Mouse (Mus musculus): ENCODE results near the gene Cd84.

The Cd84 gene

DNA sequence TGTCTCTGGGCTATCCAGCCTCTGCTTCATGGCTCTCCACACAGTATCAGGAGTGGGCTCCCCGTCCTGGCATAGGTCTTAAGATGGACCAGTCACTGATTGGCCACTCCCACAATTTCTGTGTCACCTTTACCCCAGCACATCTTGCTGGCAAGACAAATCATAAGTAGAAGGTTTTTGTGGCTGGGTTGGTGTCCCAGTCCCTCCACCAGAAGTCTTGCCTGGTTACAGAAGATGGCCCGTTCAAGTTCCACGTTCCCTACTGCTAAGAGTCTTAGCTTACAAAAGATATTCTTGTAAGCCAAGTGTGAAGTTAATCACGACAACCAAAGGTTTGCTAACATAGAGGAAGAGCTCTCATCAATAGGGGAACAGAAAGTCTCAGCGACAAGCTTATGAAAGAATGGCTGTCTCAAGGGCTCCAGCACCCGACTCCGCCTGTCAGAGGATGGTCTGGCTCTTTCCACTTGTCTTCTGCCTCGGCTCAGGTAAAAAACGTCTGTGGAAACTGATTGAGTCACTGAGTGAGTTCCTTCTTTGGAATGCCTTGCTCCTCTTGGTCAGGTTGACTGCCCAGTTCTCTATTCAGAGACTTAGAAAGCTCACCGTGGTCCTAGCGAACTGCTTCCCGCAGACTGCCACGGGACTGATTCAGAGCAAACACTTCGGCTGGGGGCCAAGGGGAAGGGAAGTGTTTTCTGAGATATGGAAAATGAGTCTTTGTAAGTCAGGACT lies 78.0 kb downstream of the Cd84 start, which contains the start of gene Slamf6:
Slamf6 (plus strand) TSS at position 211 of the 735 bp plus-strand sequence.
- DNase-seq (ENCODE audit: low spot score in 2 of 2): peak; percentile 9 to 26

DNA sequence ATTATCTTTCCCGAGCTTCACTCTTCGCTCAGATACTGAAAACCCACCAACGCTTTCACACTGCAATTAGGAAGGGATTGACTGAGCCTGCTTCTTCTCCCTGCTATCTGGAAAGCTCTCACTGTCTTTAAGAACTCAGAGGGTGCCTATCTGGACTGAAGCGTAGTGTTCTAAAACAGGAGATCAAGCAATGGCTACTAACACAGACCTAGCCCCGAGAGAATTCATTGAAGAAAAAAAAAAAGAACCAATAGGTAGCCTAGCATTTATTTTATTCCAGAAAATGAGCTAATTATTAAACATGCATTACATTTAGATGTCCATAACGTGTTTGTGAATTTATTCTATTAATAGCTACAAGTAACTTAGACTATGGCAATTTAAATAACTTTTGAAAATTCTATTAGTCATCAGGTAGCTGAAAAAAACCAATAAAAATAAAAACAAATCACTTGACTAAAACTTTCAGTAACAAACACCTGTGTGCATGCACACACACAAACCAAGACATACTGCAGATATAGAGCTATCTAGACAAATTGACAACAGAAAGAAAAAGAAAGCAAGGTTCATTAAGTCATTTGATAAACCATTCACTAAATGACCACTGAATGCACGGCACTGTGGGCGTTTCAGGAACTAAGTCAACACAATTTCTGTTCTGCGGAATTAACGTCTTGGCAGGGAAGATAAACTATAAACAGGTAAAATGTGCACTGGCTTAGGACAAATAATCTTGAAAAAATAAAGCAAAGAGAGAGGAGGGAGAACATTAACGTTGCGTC lies 78.8 kb downstream of the Cd84 start:
- no peak for DNase-seq (ENCODE audit: low spot score in 2 of 2)

DNA sequence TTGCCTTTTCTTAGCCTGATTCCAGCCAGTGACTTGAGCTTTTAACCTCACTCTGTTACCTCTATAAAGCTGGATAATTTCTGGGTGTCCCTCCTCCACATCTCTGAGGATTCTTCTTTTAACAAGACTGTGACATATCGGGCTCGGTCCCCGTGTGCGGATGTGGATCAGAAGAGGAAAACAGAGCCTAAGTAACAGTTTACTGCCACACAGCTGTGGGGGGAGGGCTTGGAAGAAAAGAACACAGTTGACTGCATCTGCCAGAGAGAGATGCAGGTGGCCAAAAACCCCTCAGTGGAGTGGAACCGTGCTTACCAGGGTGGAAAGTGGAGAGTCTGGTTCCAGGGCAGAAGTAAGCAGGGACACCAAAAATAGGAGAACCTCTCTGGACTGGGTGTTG lies 79.7 kb downstream of the Cd84 start:
- DNase-seq (ENCODE audit: low spot score in 2 of 2): peak; percentile 11 to 16

- no peak for DNase-seq (ENCODE audit: low spot score in 2 of 2)
Measured at GRCm38 (mm10) chr1:171919901-171920510, 80.5 kb downstream of the Cd84 start.

GRCm38 (mm10) chr1:171920989-171921621 lies 81.6 kb downstream of the Cd84 start:
- DNase-seq (ENCODE audit: low spot score in 2 of 2): peak in 1 of 2 experiments; percentile 12

- DNase-seq (ENCODE audit: low spot score in 2 of 2): no peak
Measured at GRCm38 (mm10) chr1:171921641-171922040, 82.1 kb downstream of the Cd84 start.

DNA sequence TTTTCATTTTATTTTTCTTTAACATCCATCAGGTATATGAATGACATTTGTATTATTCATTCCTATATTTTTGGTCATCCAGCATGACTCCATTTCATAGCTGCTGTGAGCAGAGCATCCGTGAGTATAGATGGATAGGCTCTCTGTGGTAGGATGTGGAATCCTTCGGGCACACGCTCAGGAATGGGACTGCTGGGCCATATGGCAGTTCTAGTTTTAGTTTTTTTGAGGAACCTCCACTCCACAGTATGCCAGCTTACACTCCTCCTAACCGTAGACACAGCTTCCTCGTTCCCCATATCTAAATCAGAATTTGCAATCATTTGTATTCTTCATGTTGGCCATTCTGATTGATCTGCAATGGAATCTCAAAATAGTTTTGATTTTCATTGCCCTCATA lies 83.3 kb downstream of the Cd84 start:
- no peak for DNase-seq (ENCODE audit: low spot score in 2 of 2)

- no peak for DNase-seq (ENCODE audit: low spot score in 2 of 2)
Measured at GRCm38 (mm10) chr1:171924900-171925299, 85.4 kb downstream of the Cd84 start.

- no peak for DNase-seq (ENCODE audit: low spot score in 2 of 2)
Measured at GRCm38 (mm10) chr1:171933851-171934250, 94.4 kb downstream of the Cd84 start.

DNA sequence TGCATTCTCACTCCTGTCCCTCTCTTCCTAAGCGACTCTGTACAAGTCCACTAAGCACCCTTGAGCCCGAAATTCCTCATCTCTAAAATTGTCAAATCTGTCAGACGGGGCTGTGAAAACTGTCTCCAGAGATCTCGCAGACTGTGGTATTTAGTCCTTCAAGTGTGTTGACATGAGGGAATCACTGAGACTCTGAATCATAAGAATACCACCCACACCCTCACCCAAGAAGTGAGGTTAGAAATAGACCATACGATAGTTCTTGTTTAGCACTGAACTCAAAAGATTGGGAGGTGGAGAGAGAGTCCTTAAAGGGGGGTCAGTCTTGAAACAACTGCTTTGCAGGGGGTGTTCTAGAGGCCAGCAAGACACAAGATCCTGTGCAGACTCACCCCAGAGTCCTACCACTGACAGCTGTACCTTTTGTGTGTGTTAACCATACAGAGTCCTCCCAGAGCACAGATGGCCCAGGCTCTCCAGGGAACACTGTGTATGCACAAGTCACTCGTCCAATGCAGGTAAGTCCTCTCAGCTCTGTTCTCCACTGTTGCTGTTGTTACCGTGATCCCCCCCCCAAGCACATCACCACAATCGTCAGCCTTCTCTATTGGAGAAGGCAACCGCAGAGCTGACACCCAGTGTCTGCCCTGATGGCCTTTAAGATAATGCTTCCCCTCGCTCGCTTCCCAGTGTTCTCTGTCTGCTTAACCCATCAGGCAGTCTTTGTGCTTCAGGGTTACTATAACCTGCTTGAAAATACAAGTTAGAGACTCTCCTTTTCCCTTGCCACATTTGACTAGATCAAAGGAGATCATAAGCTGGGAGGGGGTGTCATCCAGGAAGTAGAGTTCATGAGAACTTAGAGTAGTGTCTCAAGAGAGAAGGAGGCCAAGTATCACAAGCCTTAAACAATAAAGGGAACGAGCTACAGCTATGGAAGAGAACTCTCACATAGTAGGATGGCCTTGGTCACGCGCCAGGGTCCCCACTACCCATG lies 99.8 kb downstream of the Cd84 start:
- no peak for DNase-seq (ENCODE audit: low spot score in 2 of 2)
